Comparison of ENCODE assay signal across 15 mouse cellular contexts in the genomic region with DNA sequence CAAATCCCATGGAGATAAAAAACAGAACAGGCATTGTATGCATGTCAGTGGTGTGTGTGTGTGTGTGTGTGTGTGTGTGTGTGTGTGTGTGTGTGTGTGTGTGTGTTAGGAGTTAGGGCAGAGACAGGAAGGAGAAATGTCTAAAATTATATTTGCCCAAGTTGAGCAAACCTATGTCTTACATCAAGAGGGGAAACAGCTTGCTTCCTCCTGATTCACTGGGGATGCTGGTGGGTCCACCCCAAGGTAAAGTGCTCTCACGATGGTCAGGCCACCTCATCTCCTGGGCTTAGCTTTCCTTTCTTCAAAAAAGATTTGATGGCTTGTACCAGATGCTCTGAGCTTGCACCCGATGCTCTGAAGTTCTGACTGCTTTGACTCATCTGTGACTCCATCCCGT. TPM values are rescaled to one million over a fixed set of nuclear protein-coding genes. Genes with fewer than 3 reads are reported as not detected.
A peak's percentile ranks its signal among the peaks of the same experiment; 100 is the strongest.
DNase-seq lines count a peak whose midpoint lies in the region; ATAC-seq and TF ChIP-seq lines count a peak whose summit lies in the region.
"Had no signal": no experiment of that assay in that cellular context is flagged by ENCODE, and none has a peak within 500 bp of the region (broad histone marks: within the 10 kb centered on the region; RNA-seq: fewer than 3 reads in every experiment).

No protein-coding gene starts in this region.

- H3K27me3 ChIP-seq in myocyte (ENCODE audit: control insufficient read depth, insufficient read depth, insufficient read length), result no peaks in the 10 kb centered on the region
- H3K27me3 ChIP-seq in midbrain, embryonic 13.5 days, result no peaks in the 10 kb centered on the region
- no peaks in the 10 kb centered on the region for H3K27me3 ChIP-seq in hindbrain, embryonic 12.5 days
- H3K27me3 ChIP-seq: embryonic facial prominence, embryonic 13.5 days had no signal

- H3K9ac ChIP-seq in midbrain, embryonic 13.5 days (replicated peaks), result no peak overlapping the region
- no peak overlapping the region for H3K9ac ChIP-seq in hindbrain, embryonic 12.5 days
- H3K9ac ChIP-seq: embryonic facial prominence, embryonic 13.5 days had no signal

- H3K9me3 ChIP-seq in midbrain, embryonic 13.5 days, result no peaks in the 10 kb centered on the region
- no peaks in the 10 kb centered on the region for H3K9me3 ChIP-seq in hindbrain, embryonic 12.5 days (replicated peaks)
- H3K9me3 ChIP-seq: embryonic facial prominence, embryonic 13.5 days; forebrain, embryonic 10.5 days had no signal

- no peak overlapping the region for H3K4me3 ChIP-seq in bone marrow macrophage, adult 2 months (ENCODE audit: insufficient read depth, low read length)
- no peak overlapping the region for H3K4me3 ChIP-seq in myocyte
- H3K4me3 ChIP-seq in midbrain, embryonic 13.5 days (replicated peaks), result no peak overlapping the region
- H3K4me3 ChIP-seq in hindbrain, embryonic 12.5 days, result no peak overlapping the region
- H3K4me3 ChIP-seq: embryonic facial prominence, embryonic 13.5 days; forebrain, embryonic 10.5 days; layer of hippocampus, adult 2 months had no signal

- H3K27ac ChIP-seq in bone marrow macrophage, adult 2 months (ENCODE audit: insufficient read depth, low read depth, low read length), result peak overlapping the region; percentile 25; the same call in 1 of the 2 replicates
- no peak overlapping the region for H3K27ac ChIP-seq in midbrain, embryonic 13.5 days
- H3K27ac ChIP-seq in hindbrain, embryonic 12.5 days, result no peak overlapping the region
- H3K27ac ChIP-seq: hindbrain, postnatal 0 days; layer of hippocampus, adult 2 months had no signal

- H3K36me3 ChIP-seq in myocyte (ENCODE audit: control insufficient read depth, insufficient read depth), result no peaks in the 10 kb centered on the region
- H3K36me3 ChIP-seq in midbrain, embryonic 13.5 days, result no peaks in the 10 kb centered on the region
- H3K36me3 ChIP-seq in hindbrain, embryonic 12.5 days, result no peaks in the 10 kb centered on the region
- H3K36me3 ChIP-seq: embryonic facial prominence, embryonic 13.5 days; forebrain, embryonic 10.5 days had no signal

- peaks cover 23% of the 10 kb centered on the region for H3K4me1 ChIP-seq in bone marrow macrophage, adult 2 months (ENCODE audit: control insufficient read depth, insufficient read depth, low read length)
- H3K4me1 ChIP-seq in midbrain, embryonic 13.5 days (replicated peaks), result peaks cover 7% of the 10 kb centered on the region; the same call in 1 of the 2 replicates
- peaks cover 7% of the 10 kb centered on the region; the same call in 1 of the 2 replicates for H3K4me1 ChIP-seq in hindbrain, embryonic 12.5 days

- WGBS in midbrain, embryonic 13.5 days, result 82% methylated on average over 3 of the region's 3 CpGs
- WGBS in hindbrain, embryonic 12.5 days, result 73% methylated on average over 3 of the region's 3 CpGs

- peak; percentile 76 for DNase-seq in 3134 (ENCODE audit: extremely low read depth, insufficient read length, low spot score)
- DNase-seq in 3T3-L1 (ENCODE audit: low read depth, low spot score), result peak; percentile 62
- no peak for DNase-seq in left cerebral cortex, adult 8-10 months (ENCODE audit: low spot score in 2 of 2)

- no peak overlapping the region for H3ac ChIP-seq in myocyte (ENCODE audit: control insufficient read depth, insufficient read length)

- TF ChIP-seq CTCF in bone marrow macrophage, adult 2 months (IDR thresholded peaks at IDR 0.05; ENCODE audit: low read depth, low read length), result no peak

- H3K79me2 ChIP-seq in myocyte (ENCODE audit: control insufficient read depth, insufficient read depth), result no peaks in the 10 kb centered on the region

- peak overlapping the region; percentile 47 for H3K4me2 ChIP-seq in myocyte (ENCODE audit: low read depth)
- H3K4me2 ChIP-seq in midbrain, embryonic 13.5 days (replicated peaks), result no peak overlapping the region
- no peak overlapping the region for H3K4me2 ChIP-seq in hindbrain, embryonic 12.5 days (replicated peaks)

- no peak for TF ChIP-seq POLR2A in bone marrow macrophage, adult 2 months (IDR thresholded peaks at IDR 0.05; ENCODE audit: borderline replicate concordance, low read depth, low read length)
- TF ChIP-seq POLR2A in myocyte (IDR thresholded peaks at IDR 0.05; ENCODE audit: insufficient read length, low read depth), result no peak

- ATAC-seq in midbrain, embryonic 13.5 days, result no peak
- ATAC-seq in hindbrain, embryonic 12.5 days (ENCODE audit: low FRiP score), result no peak

TF ChIP-seq in myocyte, 11 proteins besides CTCF, POLR2A, EP300 and RAD21:
- TF ChIP-seq MAX (IDR thresholded peaks at IDR 0.05; ENCODE audit: low read depth), result no peak
- TF ChIP-seq MYOD1 (IDR thresholded peaks at IDR 0.05; ENCODE audit: control insufficient read depth in 1 of 3, insufficient read length in 2 of 3, low read depth in 2 of 3), result peak in 2 of 3 experiments; percentile 23 to 40

RNA-seq across cellular contexts. Expression of gene Pbp2, which starts 13.9 kb away (rescaled TPM):
- polyA plus RNA-seq in bone marrow macrophage, adult 2 months (2012; ENCODE audit: insufficient read depth, insufficient read length, missing spikeins), result not detected in 2 replicates
- polyA plus RNA-seq in myocyte (2012; fragmentation: generic; extraction: Trizol), result 0.16 TPM
- not detected in 2 replicates for polyA plus RNA-seq in midbrain, embryonic 13.5 days (2015; fragmentation: Nextera tagmentation; extraction: Ambion mirVana)
- under 1 TPM in 1 of 4 experiments, not detected in 3; 0.48 TPM for total RNA-seq in left cerebral cortex, adult 8-10 months (2022)
- 0.18 and 0.22 TPM in 2 replicates for polyA plus RNA-seq in hindbrain, embryonic 12.5 days (2016; fragmentation: Nextera tagmentation; extraction: Ambion mirVana)
- total RNA-seq: heart, adult 18-20 months; heart, postnatal 10 days; left cerebral cortex, postnatal 10 days had no signal
- polyA plus RNA-seq: embryonic facial prominence, embryonic 13.5 days; forebrain, embryonic 10.5 days; hindbrain, postnatal 0 days; liver, embryonic 11.5 days had no signal

RNA-seq across cellular contexts. Expression of gene Emp1, which starts 38.2 kb away (rescaled TPM):
- 162 and 173 TPM in 2 replicates for polyA plus RNA-seq in bone marrow macrophage, adult 2 months (2012; ENCODE audit: insufficient read depth, insufficient read length, missing spikeins)
- polyA plus RNA-seq in myocyte (2012; fragmentation: generic; extraction: Trizol), result 112 TPM
- 6.7 and 9.2 TPM in 2 replicates for polyA plus RNA-seq in midbrain, embryonic 13.5 days (2015; fragmentation: Nextera tagmentation; extraction: Ambion mirVana)
- 1 to 10 TPM; 1.6 to 1.9 (median 1.7) TPM for total RNA-seq in left cerebral cortex, adult 8-10 months (2022)
- 19.4 and 22.2 TPM in 2 replicates for polyA plus RNA-seq in hindbrain, embryonic 12.5 days (2016; fragmentation: Nextera tagmentation; extraction: Ambion mirVana)

Comparison
In these comparisons a context has a peak if more than half of its experiments do, and no peak if none do; other contexts are left out.
1. DNase-seq: peak in 3134 (single experiment) and 3T3-L1 (single experiment); none in left cerebral cortex, adult 8-10 months (0 of 2).